Mouse (Mus musculus): ENCODE data around the gene 4930564D02Rik. TPM values are rescaled to one million over a fixed set of nuclear protein-coding genes. Genes with fewer than 3 reads are reported as not detected.

The 4930564D02Rik gene
- polyA plus RNA-seq, 1 experiment, result not detected

- Histone ChIP-seq H3K4me1 (ENCODE audit: control insufficient read depth, insufficient read depth, low read length) (peaks cover 44% of the 10 kb centered on the region), H3K4me3 (replicated peaks; ENCODE audit: extremely low read depth, low read depth, low read length) (no peak overlapping the region)
- WGBS, result 76% methylated on average over 9 of the region's 9 CpGs
- no peak for TF ChIP-seq POLR2A (IDR thresholded peaks at IDR 0.05; ENCODE audit: borderline replicate concordance, extremely low read depth, low read depth, low read length)
- no peak for TF ChIP-seq CTCF (IDR thresholded peaks at IDR 0.05; ENCODE audit: insufficient read depth, low read length)
- DNase-seq, result no peak
Observed at GRCm38 (mm10) chr3:105040983-105041625, 25.5 kb upstream of the 4930564D02Rik start.

GRCm38 (mm10) chr3:105043746-105044145 lies 22.9 kb upstream of the 4930564D02Rik start:
- Histone ChIP-seq H3K4me1 (ENCODE audit: control insufficient read depth, insufficient read depth, low read length) (peaks cover 45% of the 10 kb centered on the region), H3K4me3 (replicated peaks; ENCODE audit: extremely low read depth, low read depth, low read length) (no peak overlapping the region)
- TF ChIP-seq CTCF (IDR thresholded peaks at IDR 0.05; ENCODE audit: insufficient read depth, low read length) (no peak), POLR2A (IDR thresholded peaks at IDR 0.05; ENCODE audit: borderline replicate concordance, extremely low read depth, low read depth, low read length) (no peak)
- WGBS, result 51% methylated on average over 5 of the region's 5 CpGs
- DNase-seq, result no peak

GRCm38 (mm10) chr3:105046870-105047269 lies 19.8 kb upstream of the 4930564D02Rik start:
- 36% methylated on average over 5 of the region's 5 CpGs for WGBS
- no peak for TF ChIP-seq CTCF (IDR thresholded peaks at IDR 0.05; ENCODE audit: insufficient read depth, low read length)
- no peak for TF ChIP-seq POLR2A (IDR thresholded peaks at IDR 0.05; ENCODE audit: borderline replicate concordance, extremely low read depth, low read depth, low read length)
- no peak for DNase-seq
- peaks cover 28% of the 10 kb centered on the region for H3K4me1 ChIP-seq (ENCODE audit: control insufficient read depth, insufficient read depth, low read length)
- H3K4me3 ChIP-seq (replicated peaks; ENCODE audit: extremely low read depth, low read depth, low read length), result no peak overlapping the region

- WGBS, result 22% methylated on average over 8 of the region's 8 CpGs
- Histone ChIP-seq H3K4me1 (ENCODE audit: control insufficient read depth, insufficient read depth, low read length) (peaks cover 28% of the 10 kb centered on the region), H3K4me3 (replicated peaks; ENCODE audit: extremely low read depth, low read depth, low read length) (no peak overlapping the region)
- peak; percentile 66 for DNase-seq
- peak; percentile 30; the same call in 1 of the 2 replicates for TF ChIP-seq POLR2A (IDR thresholded peaks at IDR 0.05; ENCODE audit: borderline replicate concordance, extremely low read depth, low read depth, low read length)
- TF ChIP-seq CTCF (IDR thresholded peaks at IDR 0.05; ENCODE audit: insufficient read depth, low read length), result no peak
Observed at GRCm38 (mm10) chr3:105047616-105048015, 19.0 kb upstream of the 4930564D02Rik start.

GRCm38 (mm10) chr3:105049848-105050247 lies 16.8 kb upstream of the 4930564D02Rik start:
- Histone ChIP-seq H3K4me3 (replicated peaks; ENCODE audit: extremely low read depth, low read depth, low read length) (peak overlapping the region; percentile 25), H3K4me1 (ENCODE audit: control insufficient read depth, insufficient read depth, low read length) (peaks cover 30% of the 10 kb centered on the region)
- 19% methylated on average over 6 of the region's 6 CpGs for WGBS
- TF ChIP-seq POLR2A (IDR thresholded peaks at IDR 0.05; ENCODE audit: borderline replicate concordance, extremely low read depth, low read depth, low read length) (no peak), CTCF (IDR thresholded peaks at IDR 0.05; ENCODE audit: insufficient read depth, low read length) (no peak)
- DNase-seq, result no peak

GRCm38 (mm10) chr3:105051103-105051502 lies 15.5 kb upstream of the 4930564D02Rik start:
- no peak for DNase-seq
- WGBS, result 15% methylated on average over 2 of the region's 2 CpGs
- peak overlapping the region; percentile 13 for H3K4me3 ChIP-seq (replicated peaks; ENCODE audit: extremely low read depth, low read depth, low read length)
- peaks cover 33% of the 10 kb centered on the region for H3K4me1 ChIP-seq (ENCODE audit: control insufficient read depth, insufficient read depth, low read length)
- TF ChIP-seq CTCF (IDR thresholded peaks at IDR 0.05; ENCODE audit: insufficient read depth, low read length) (no peak), POLR2A (IDR thresholded peaks at IDR 0.05; ENCODE audit: borderline replicate concordance, extremely low read depth, low read depth, low read length) (no peak)

- Histone ChIP-seq H3K4me3 (replicated peaks; ENCODE audit: extremely low read depth, low read depth, low read length) (peak overlapping the region; percentile 92), H3K4me1 (ENCODE audit: control insufficient read depth, insufficient read depth, low read length) (peaks cover 25% of the 10 kb centered on the region)
- no peak for DNase-seq
- TF ChIP-seq CTCF (IDR thresholded peaks at IDR 0.05; ENCODE audit: insufficient read depth, low read length), result no peak
- peak; percentile 62 for TF ChIP-seq POLR2A (IDR thresholded peaks at IDR 0.05; ENCODE audit: borderline replicate concordance, extremely low read depth, low read depth, low read length)
- 1% methylated on average over 37 of the region's 37 CpGs for WGBS
Observed at GRCm38 (mm10) chr3:105052171-105052936, 14.3 kb upstream of the 4930564D02Rik start.

- peak; percentile 99 for DNase-seq
- under 1% methylated on average over 31 of the region's 31 CpGs for WGBS
- Histone ChIP-seq H3K4me1 (ENCODE audit: control insufficient read depth, insufficient read depth, low read length) (peaks cover 20% of the 10 kb centered on the region), H3K4me3 (replicated peaks; ENCODE audit: extremely low read depth, low read depth, low read length) (peak within 1 kb of the TSS; percentile 92)
- TF ChIP-seq POLR2A (IDR thresholded peaks at IDR 0.05; ENCODE audit: borderline replicate concordance, extremely low read depth, low read depth, low read length), result peak; percentile 92
- no peak for TF ChIP-seq CTCF (IDR thresholded peaks at IDR 0.05; ENCODE audit: insufficient read depth, low read length)
Observed at GRCm38 (mm10) chr3:105052937-105053697, 13.5 kb upstream of the 4930564D02Rik start, which contains the start of gene Cttnbp2nl. TSS of gene Cttnbp2nl (minus strand) at chr3:105053146.

GRCm38 (mm10) chr3:105053698-105054001 lies 13.0 kb upstream of the 4930564D02Rik start:
- WGBS, result 56% methylated on average over 4 of the region's 4 CpGs
- no peak for DNase-seq
- no peak for TF ChIP-seq POLR2A (IDR thresholded peaks at IDR 0.05; ENCODE audit: borderline replicate concordance, extremely low read depth, low read depth, low read length)
- TF ChIP-seq CTCF (IDR thresholded peaks at IDR 0.05; ENCODE audit: insufficient read depth, low read length), result no peak
- peaks cover 22% of the 10 kb centered on the region for H3K4me1 ChIP-seq (ENCODE audit: control insufficient read depth, insufficient read depth, low read length)
- H3K4me3 ChIP-seq (replicated peaks; ENCODE audit: extremely low read depth, low read depth, low read length), result peak overlapping the region; percentile 42
